Comparison of ENCODE assay signal across 14 mouse cellular contexts in the genomic region with DNA sequence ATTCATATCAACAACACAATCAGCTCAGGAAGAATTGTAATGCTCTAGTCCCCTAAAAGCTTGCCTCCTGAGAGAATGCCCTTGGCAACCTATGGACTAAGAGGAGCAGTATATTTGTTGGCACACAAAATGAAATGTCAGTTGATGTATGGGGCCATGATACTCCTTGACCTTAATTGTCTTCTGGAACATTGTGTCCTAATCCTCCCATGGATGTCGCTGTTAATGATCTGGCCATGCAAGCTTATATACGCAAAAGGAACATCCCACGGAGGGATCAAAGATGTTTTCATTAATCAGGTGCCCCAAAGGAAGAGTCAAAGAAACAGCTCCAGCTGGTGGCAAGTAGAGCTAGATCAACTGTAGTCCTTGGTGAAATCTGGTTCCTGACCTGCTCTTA.
A peak's percentile ranks its signal among the peaks of the same experiment; 100 is the strongest.
DNase-seq lines count a peak whose midpoint lies in the region.
"Had no signal": no experiment of that assay in that cellular context is flagged by ENCODE, and none has a peak within 500 bp of the region (broad histone marks: within the 10 kb centered on the region; RNA-seq: fewer than 3 reads in every experiment).

No protein-coding gene starts in this region.

- DNase-seq in fat pad, adult 2 months (ENCODE audit: extremely low read depth, low read depth, low spot score): peak; percentile 74
- peak; percentile 70 for DNase-seq in gonadal fat pad, adult 2 months (ENCODE audit: low read depth)
- DNase-seq in gastrocnemius, postnatal 14 days: no peak
- no peak for DNase-seq in right cerebral cortex, adult 2 months (ENCODE audit: low spot score in 2 of 2)
- DNase-seq: adrenal gland, adult 2 months; adrenal gland, adult 8-10 months; adrenal gland, postnatal 10 days; adrenal gland, postnatal 14 days; adrenal gland, postnatal 25 days; adrenal gland, postnatal 36 days; B cell, adult 2 months; cerebellum, adult 11 months; cerebellum, adult 11-12 months; cerebellum, adult 18-20 months had no signal

- intact Hi-C loops in gastrocnemius, postnatal 14 days (cut with DNase I; ENCODE audit: low total_unique reads): no loop called here

Comparison
In these comparisons a context has a peak if more than half of its experiments do, and no peak if none do; other contexts are left out.
1. DNase-seq: peak in fat pad, adult 2 months (single experiment) and gonadal fat pad, adult 2 months (single experiment); none in gastrocnemius, postnatal 14 days (single experiment) and right cerebral cortex, adult 2 months (0 of 2).